Mouse (Mus musculus) MEL (cell line): ENCODE results near the gene Tex11.

Experiments used
- CTCF ChIP-seq, 3 experiments: IDR thresholded peaks in 2 of 3; conservative IDR thresholded peaks in 1 of 3; 2 replicates each; pipeline ENCODE4 v1.5.1; 2011 to 2012; ENCODE audit warnings: low read length in 3 of 3, low read depth in 2 of 3, mild to moderate bottlenecking in 2 of 3, improper control_type of control experiment in 1 of 3, inconsistent platforms in 1 of 3, mixed read lengths in 1 of 3, moderate library complexity in 1 of 3; ENCODE audit not compliant: control insufficient read depth in 1 of 3, insufficient read depth in 1 of 3, poor library complexity in 1 of 3, severe bottlenecking in 1 of 3
- EP300 ChIP-seq, 2 experiments: IDR thresholded peaks; 2 replicates each; pipeline ENCODE4 v1.6.1; 2011; ENCODE audit warnings: improper control_type of control experiment in 2 of 2, low read length in 2 of 2, low read depth in 1 of 2, mild to moderate bottlenecking in 1 of 2
- GABPA ChIP-seq: IDR thresholded peaks from 2 replicates; pipeline ENCODE4 v1.6.1; 2012; ENCODE audit warnings: low read depth, mild to moderate bottlenecking, inconsistent platforms, low read length, improper control_type of control experiment, moderate library complexity
- GATA1 ChIP-seq: IDR thresholded peaks from 2 replicates; pipeline ENCODE4 v1.6.1; 2011; ENCODE audit warnings: low read depth, low read length, improper control_type of control experiment
- MEF2A ChIP-seq: IDR thresholded peaks from 2 replicates; pipeline ENCODE4 v1.6.1; 2014; ENCODE audit warnings: low read depth, mild to moderate bottlenecking, inconsistent platforms, low read length, improper control_type of control experiment; ENCODE audit not compliant: poor library complexity, insufficient replicate concordance, severe bottlenecking; ENCODE audit errors: extremely low read depth
- POLR2A ChIP-seq, 2 experiments: IDR thresholded peaks; 2 replicates each; pipeline ENCODE4 v1.6.1; 2011 to 2012; ENCODE audit warnings: low read length in 2 of 2, mild to moderate bottlenecking in 2 of 2, control low read depth in 1 of 2, improper control_type of control experiment in 1 of 2, low read depth in 1 of 2, moderate library complexity in 1 of 2; ENCODE audit not compliant: control insufficient read depth in 1 of 2, insufficient read depth in 1 of 2, poor library complexity in 1 of 2
- POLR2AphosphoS2 ChIP-seq: IDR thresholded peaks from 2 replicates; pipeline ENCODE4 v1.6.1; 2011; ENCODE audit warnings: low read length, improper control_type of control experiment

GRCm38 (mm10) chrX:100802034-100802433 lies 257.4 kb downstream of the Tex11 start:
- TF ChIP-seq EP300 (IDR thresholded peaks at IDR 0.05; ENCODE audit: low read depth in 1 of 2, low read length in 2 of 2), result no peak
- TF ChIP-seq POLR2AphosphoS2, result no peak
- no peak for TF ChIP-seq CTCF (IDR thresholded peaks at IDR 0.05 in 2 of 3, conservative IDR thresholded peaks at IDR 0.05 in 1 of 3; ENCODE audit: control insufficient read depth in 1 of 3, insufficient read depth in 1 of 3, low read depth in 2 of 3, low read length in 3 of 3, poor library complexity in 1 of 3, severe bottlenecking in 1 of 3)
- TF ChIP-seq POLR2A (IDR thresholded peaks at IDR 0.05; ENCODE audit: control insufficient read depth in 1 of 2, insufficient read depth in 1 of 2, low read depth in 1 of 2, low read length in 2 of 2, poor library complexity in 1 of 2), result no peak
- TF ChIP-seq GATA1, result no peak
- TF ChIP-seq GABPA, result no peak
- TF ChIP-seq MEF2A, result no peak
